Mouse (Mus musculus) stomach, embryonic 16.5 days (tissue): Measurements from ENCODE around the gene Ccdc169. TPM values are rescaled to one million over a fixed set of nuclear protein-coding genes. Genes with fewer than 3 reads are reported as not detected.
A peak's percentile ranks its signal among the peaks of the same experiment; 100 is the strongest.

ENCODE experiments used
- ATAC-seq: fragments of 200-750 bp; cut with Nextera tagmentation; 2 replicates; pipeline ENCODE4 v1.8.0; 2017; ENCODE audit warnings: moderate number of reproducible peaks, moderate TSS enrichment; ENCODE audit not compliant: insufficient read depth, low FRiP score
- H3K27ac ChIP-seq: fragments of 300-500 bp; sonication (generic); 2 replicates; pipeline ENCODE4 v1.5.1; 2014; ENCODE audit warnings: low read length
- H3K27me3 ChIP-seq: fragments of 300-500 bp; sonication (generic); 2 replicates; pipeline ENCODE4 v1.6.1; 2014; ENCODE audit warnings: low read length, control low read depth, mixed read lengths; ENCODE audit not compliant: control insufficient read depth, insufficient read depth
- H3K36me3 ChIP-seq: fragments of 300-500 bp; sonication (generic); 2 replicates; pipeline ENCODE4 v1.6.1; 2014; ENCODE audit warnings: low read length; ENCODE audit not compliant: control insufficient read depth, insufficient read depth
- H3K4me1 ChIP-seq: fragments of 300-500 bp; sonication (generic); 2 replicates; pipeline ENCODE4 v1.6.1; 2014; ENCODE audit warnings: low read length, control low read depth, mixed read lengths; ENCODE audit not compliant: control insufficient read depth, insufficient read depth
- H3K4me2 ChIP-seq: fragments of 300-500 bp; sonication (generic); 2 replicates; pipeline ENCODE4 v1.6.1; 2014; ENCODE audit warnings: low read depth, low read length, mixed read lengths
- H3K4me3 ChIP-seq: fragments of 300-500 bp; sonication (generic); replicated peaks from 2 replicates; pipeline ENCODE4 v1.5.1; 2014; ENCODE audit warnings: mild to moderate bottlenecking, low read length
- H3K9ac ChIP-seq: fragments of 300-500 bp; sonication (generic); 2 replicates; pipeline ENCODE4 v1.6.1; 2014; ENCODE audit warnings: low read length
- H3K9me3 ChIP-seq: fragments of 300-500 bp; sonication (generic); replicated peaks from 2 replicates; pipeline ENCODE4 v1.6.1; 2016; ENCODE audit warnings: low read length, control low read depth; ENCODE audit not compliant: control insufficient read depth
- WGBS: fragments of 180-500 bp; shearing (Covaris S2); extraction: QIAGEN DNeasy Blood & Tissue Kit; methylation state at CpG from one replicate; pipeline ENCODE4 v1.1.7; 2014; 5-methylcytosine and 5-hydroxymethylcytosine counted together
- polyA plus RNA-seq: library from polyadenylated mRNA; unstranded; fragments of >200 nt; fragmentation: Nextera tagmentation; extraction: Ambion mirVana; gene quantifications from 2 replicates; pipeline ENCODE4 v1.2.1, GENCODE M21; 2015

Gene Ccdc169
- polyA plus RNA-seq, 1 experiment from 2014 or later: not detected

DNA sequence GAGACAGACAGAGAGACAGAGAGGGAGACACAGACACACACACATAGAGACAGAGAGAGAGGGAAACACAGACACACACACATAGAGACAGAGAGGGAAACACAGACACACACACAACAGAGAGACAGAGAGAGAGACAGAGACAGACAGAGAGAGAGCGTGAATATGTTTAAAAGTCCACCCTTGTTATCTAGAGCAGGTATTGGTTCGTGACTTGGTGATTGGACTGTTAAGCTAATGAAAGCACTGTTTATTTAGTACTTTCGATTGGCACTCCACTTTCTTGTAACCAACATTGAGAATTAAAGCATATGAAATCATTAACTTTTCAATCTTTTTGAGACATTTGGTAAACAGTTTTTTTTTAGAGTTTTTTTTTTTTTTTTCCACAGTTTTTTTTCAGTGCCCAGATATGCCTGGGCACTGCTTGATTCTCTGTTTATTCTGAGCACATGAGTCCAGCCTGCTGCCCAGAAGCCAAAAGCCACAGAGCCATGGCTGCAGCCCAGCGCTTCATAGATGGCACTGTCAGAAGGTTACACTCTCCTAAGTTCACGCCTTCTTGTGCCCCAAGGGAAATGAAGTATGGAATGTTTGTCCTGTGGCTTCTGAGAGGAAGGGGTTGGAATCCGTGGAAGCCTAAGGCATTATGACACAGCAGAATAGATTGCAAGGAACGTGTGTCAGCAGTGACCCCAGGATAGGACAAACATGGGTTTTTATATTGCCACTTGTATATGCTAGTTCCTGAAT, 22.6 kb upstream of the Ccdc169 start:
- Histone ChIP-seq H3K9ac (no peak overlapping the region; the same call in 1 of the 2 replicates), H3K9me3 (no peaks in the 10 kb centered on the region), H3K27ac (no peak overlapping the region), H3K4me1 (peaks cover 20% of the 10 kb centered on the region), H3K27me3 (no peaks in the 10 kb centered on the region), H3K4me3 (no peak overlapping the region), H3K4me2 (no peak overlapping the region), H3K36me3 (peaks cover 19% of the 10 kb centered on the region)
- no peak for ATAC-seq
- WGBS: 54% methylated on average over 7 of the region's 7 CpGs

DNA sequence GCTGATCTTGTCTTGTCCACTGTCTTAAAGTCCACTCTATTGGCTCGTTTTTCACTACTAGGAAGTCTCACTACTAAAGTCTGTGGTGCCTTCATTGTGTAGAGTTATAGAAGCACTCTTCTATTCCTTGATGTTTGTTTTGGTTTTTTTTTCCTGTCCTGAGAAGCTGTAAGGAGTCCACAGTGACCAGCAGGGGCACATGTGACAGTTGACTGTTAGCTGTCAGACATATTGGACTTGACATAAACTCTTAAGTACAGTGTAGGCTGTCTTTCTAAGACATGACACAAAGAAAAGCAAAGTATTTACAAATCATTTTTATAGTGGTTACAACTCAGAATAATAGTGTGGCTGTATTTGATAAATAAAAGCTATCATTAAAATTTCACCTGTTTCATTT, 22.1 kb upstream of the Ccdc169 start:
- no peak for ATAC-seq
- H3K36me3 ChIP-seq: peaks cover 20% of the 10 kb centered on the region
- no peaks in the 10 kb centered on the region for H3K9me3 ChIP-seq
- peaks cover 21% of the 10 kb centered on the region for H3K4me1 ChIP-seq
- H3K9ac ChIP-seq: no peak overlapping the region
- no peaks in the 10 kb centered on the region for H3K27me3 ChIP-seq
- no peak overlapping the region for H3K4me2 ChIP-seq
- H3K27ac ChIP-seq: no peak overlapping the region
- no peak overlapping the region for H3K4me3 ChIP-seq
- WGBS: 52% methylated on average over 1 of the region's 1 CpGs

DNA sequence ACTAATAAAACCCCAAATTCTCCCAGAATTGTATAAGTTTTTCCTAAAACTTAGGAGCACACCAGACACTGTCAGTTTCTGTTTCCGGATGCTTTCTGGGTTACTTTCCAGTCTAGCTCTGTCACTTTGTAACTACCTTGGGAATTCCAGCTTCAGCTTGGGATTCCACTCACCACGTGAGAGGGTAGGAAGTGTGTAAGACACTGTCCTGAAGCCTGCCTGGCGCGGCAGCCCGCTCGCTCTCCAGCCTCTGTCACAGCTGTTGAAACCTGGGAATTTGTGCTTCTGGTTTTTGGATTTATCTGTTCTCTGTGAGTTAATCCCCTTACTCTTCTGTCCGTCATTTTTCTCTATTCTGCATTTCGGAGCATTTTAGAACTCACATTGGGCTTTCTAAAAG, 21.1 kb upstream of the Ccdc169 start:
- no peak overlapping the region for H3K9ac ChIP-seq
- no peaks in the 10 kb centered on the region for H3K9me3 ChIP-seq
- H3K27me3 ChIP-seq: no peaks in the 10 kb centered on the region
- 87% methylated on average over 8 of the region's 8 CpGs for WGBS
- no peak overlapping the region for H3K4me3 ChIP-seq
- no peak for ATAC-seq
- peaks cover 21% of the 10 kb centered on the region for H3K4me1 ChIP-seq
- H3K36me3 ChIP-seq: peaks cover 24% of the 10 kb centered on the region
- no peak overlapping the region for H3K4me2 ChIP-seq
- no peak overlapping the region for H3K27ac ChIP-seq

DNA sequence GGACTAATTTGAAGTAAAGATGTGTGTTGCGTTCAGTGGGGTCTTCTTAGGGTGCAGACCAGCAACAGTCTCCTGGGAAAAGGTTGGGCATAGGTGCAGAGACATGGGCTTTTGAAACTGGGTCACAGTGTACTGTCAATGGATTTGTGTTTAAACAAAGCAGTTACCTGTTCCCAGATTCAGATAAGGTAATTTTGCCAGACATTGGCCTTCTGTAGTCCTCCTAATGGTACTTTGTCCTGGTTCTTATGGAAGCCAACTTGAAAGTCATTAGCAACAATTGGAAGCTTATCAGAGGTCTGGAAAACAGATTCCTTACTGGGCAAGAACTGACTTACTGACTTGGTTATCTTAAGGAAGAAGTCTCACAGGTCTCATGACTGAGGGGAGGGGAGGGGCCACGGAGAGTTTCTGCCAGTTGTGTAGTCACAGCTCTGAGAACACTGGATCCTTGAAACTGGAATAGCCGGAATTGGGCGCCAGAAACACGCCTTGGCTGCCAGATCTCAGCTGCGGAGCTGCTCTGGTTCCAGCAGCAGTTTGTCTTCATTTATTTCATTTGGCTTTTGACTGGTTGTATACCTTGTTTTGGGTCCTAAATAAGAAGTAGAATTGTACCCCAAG, 17.8 kb upstream of the Ccdc169 start:
- H3K27ac ChIP-seq: peak overlapping the region; percentile 44; the same call in 1 of the 2 replicates
- H3K36me3 ChIP-seq: peaks cover 39% of the 10 kb centered on the region
- no peaks in the 10 kb centered on the region for H3K27me3 ChIP-seq
- H3K9ac ChIP-seq: no peak overlapping the region
- ATAC-seq: no peak
- peaks cover 10% of the 10 kb centered on the region; the same call in 1 of the 2 replicates for H3K4me1 ChIP-seq
- 77% methylated on average over 6 of the region's 6 CpGs for WGBS
- H3K4me3 ChIP-seq: no peak overlapping the region
- H3K9me3 ChIP-seq: no peaks in the 10 kb centered on the region
- H3K4me2 ChIP-seq: no peak overlapping the region

DNA sequence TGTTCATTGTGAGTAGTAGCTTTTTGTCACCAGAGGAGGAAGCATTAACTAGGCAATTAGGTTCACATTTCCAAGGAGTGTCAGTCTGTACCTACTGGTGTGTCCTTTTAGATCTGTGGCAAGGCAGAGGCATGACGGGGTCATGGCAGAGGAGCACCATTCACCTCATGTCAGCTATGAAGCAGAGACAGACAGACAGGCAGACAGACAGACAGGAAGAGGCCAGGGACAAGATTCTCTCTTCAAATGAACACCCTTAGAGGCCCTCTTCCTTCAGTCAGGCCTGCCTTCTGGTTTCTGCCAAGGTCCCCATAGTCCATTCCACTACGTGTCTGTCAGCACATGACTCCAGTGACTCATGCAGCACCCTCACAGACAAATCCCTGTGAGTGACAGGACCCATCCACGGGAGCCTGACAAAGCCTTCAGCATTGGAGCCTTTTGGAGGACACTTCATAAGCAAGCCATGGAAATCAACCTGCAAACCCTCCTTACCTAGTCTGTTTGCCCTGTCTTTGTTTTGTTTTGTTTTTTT, 14.7 kb upstream of the Ccdc169 start:
- H3K4me2 ChIP-seq: no peak overlapping the region
- peaks cover 5% of the 10 kb centered on the region; the same call in 1 of the 2 replicates for H3K4me1 ChIP-seq
- 81% methylated on average over 3 of the region's 3 CpGs for WGBS
- no peaks in the 10 kb centered on the region for H3K27me3 ChIP-seq
- H3K27ac ChIP-seq: no peak overlapping the region
- no peaks in the 10 kb centered on the region for H3K9me3 ChIP-seq
- ATAC-seq: no peak
- peaks cover 47% of the 10 kb centered on the region for H3K36me3 ChIP-seq
- no peak overlapping the region for H3K9ac ChIP-seq
- no peak overlapping the region for H3K4me3 ChIP-seq

DNA sequence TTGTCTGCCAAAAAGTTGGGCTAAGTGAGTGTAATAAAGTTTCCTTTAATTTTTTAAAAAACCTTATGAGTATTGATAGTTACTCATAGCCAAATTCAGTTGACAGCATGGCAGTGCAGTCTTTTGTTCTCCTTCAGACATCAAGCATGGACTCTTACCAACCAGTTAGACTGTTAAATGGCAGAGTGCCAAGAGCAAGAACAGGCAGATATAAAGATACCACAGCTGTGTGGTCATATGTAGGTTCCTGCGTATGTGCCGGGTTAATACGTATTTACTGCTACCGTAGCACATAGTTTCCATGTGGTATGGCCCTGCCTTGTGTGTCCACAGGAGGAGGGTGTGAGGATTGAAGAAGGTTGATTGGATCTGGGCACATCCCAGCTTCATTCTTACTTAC, 14.1 kb upstream of the Ccdc169 start:
- whole genome bisulfite sequencing: 80% methylated on average over 4 of the region's 4 CpGs
- no peak for ATAC-seq
- H3K36me3 ChIP-seq: peaks cover 41% of the 10 kb centered on the region; the same call in 1 of the 2 replicates

DNA sequence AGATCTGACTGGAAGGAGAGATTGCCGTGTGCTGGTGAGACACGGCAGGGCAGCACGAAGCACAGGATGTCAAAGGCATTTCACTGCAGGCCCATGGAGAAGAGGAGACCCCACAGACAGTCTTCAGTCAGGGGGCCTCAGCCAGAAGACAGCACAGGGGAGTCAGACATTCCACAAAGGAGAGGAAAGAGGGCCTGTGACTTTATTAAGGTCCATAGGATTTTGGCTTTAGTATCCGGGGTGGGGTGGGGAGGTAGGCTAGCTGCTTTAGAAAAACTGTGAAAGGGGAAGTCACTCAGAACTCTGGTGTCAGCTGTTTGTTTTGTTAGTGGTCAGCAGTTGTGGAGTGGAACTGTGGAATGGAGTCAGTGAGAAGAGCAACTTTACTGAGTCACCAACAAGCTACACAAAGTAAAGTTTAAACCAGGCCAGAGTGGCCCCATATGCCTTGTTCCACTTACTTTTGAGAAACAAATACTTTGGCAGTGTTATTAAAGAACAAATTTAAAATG, 7.9 kb upstream of the Ccdc169 start:
- H3K27me3 ChIP-seq: no peaks in the 10 kb centered on the region
- H3K4me2 ChIP-seq: no peak overlapping the region
- no peak overlapping the region for H3K9ac ChIP-seq
- 84% methylated on average over 4 of the region's 4 CpGs for WGBS
- H3K9me3 ChIP-seq: no peaks in the 10 kb centered on the region
- peaks cover 23% of the 10 kb centered on the region; the same call in 1 of the 2 replicates for H3K36me3 ChIP-seq
- no peak overlapping the region for H3K4me3 ChIP-seq
- ATAC-seq: no peak
- H3K4me1 ChIP-seq: no peaks in the 10 kb centered on the region
- H3K27ac ChIP-seq: no peak overlapping the region

More for the DNA sequence above, 14.1 kb upstream of the Ccdc169 start:
- H3K27me3 ChIP-seq: no peaks in the 10 kb centered on the region
- no peaks in the 10 kb centered on the region for H3K9me3 ChIP-seq
- peaks cover 5% of the 10 kb centered on the region; the same call in 1 of the 2 replicates for H3K4me1 ChIP-seq
- H3K4me3 ChIP-seq: no peak overlapping the region
- no peak overlapping the region for H3K9ac ChIP-seq
- no peak overlapping the region for H3K27ac ChIP-seq
- H3K4me2 ChIP-seq: no peak overlapping the region

DNA sequence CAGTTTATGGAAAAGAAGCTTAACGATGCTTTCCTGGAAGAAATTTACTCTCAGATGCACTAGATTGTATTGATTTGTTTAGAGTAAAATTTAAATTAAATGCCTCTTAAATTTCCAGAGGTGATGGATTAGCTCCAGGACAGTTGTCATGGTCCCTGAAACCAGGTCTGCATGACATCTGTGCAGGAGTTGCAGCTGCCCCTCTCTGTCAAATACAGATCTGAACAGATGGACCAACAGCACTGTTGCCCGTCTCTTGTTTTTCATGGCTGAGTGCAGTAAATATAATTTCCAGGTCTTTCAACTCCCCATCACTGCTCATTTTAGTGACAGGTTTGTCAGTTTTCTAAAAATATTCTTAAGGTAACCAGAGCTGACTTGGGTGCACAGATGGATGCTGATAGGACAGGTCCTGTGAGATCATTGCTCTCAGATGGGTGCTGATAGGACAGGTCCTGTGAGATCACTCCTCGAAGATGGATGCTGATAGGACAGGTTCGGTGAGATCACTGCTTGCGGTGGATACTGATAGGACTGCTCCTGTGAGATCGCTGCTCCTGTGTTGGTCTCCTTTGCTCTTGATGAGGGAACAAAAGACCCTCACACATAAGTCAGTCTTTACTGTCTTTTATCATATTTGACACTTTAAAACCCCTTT, 5.4 kb upstream of the Ccdc169 start:
- H3K27me3 ChIP-seq: no peaks in the 10 kb centered on the region
- H3K9ac ChIP-seq: no peak overlapping the region
- H3K4me2 ChIP-seq: no peak overlapping the region
- H3K36me3 ChIP-seq: peaks cover 23% of the 10 kb centered on the region; the same call in 1 of the 2 replicates
- no peak for ATAC-seq
- H3K4me3 ChIP-seq: no peak overlapping the region
- 91% methylated on average over 6 of the region's 6 CpGs for WGBS
- no peaks in the 10 kb centered on the region for H3K4me1 ChIP-seq
- H3K9me3 ChIP-seq: no peaks in the 10 kb centered on the region
- H3K27ac ChIP-seq: no peak overlapping the region
